Mouse (Mus musculus) lung, postnatal 0 days (tissue): ENCODE measurements at regions not wholly inside any gene's neighbourhood (a gene's known extent, or its start where the extent isn't known, plus 50 kb on each side); places are given as distances from the start of the nearest gene placed in this dataset.

Experiments used
- ATAC-seq: fragments of 200-750 bp; cut with Nextera tagmentation; 2 replicates; pipeline ENCODE4 v1.8.0; 2017; ENCODE audit warnings: moderate library complexity
- DNase-seq: peaks from one replicate; pipeline ENCODE4 v3.0.0-alpha.2; 2016; ENCODE audit warnings: low spot score
- H3K27ac ChIP-seq: fragments of 300-500 bp; sonication (generic); 2 replicates; pipeline ENCODE4 v1.5.1; 2014; ENCODE audit warnings: antibody characterized with exemption, mild to moderate bottlenecking, low read length, mixed read lengths
- H3K27me3 ChIP-seq: fragments of 300-500 bp; sonication (generic); replicated peaks from 2 replicates; pipeline ENCODE4 v1.6.1; 2014; ENCODE audit warnings: low read length, mixed read lengths; ENCODE audit not compliant: insufficient read depth
- H3K36me3 ChIP-seq: fragments of 300-500 bp; sonication (generic); 2 replicates; pipeline ENCODE4 v1.6.1; 2014; ENCODE audit warnings: low read length, mixed read lengths; ENCODE audit not compliant: insufficient read depth
- H3K4me1 ChIP-seq: fragments of 300-500 bp; sonication (generic); 2 replicates; pipeline ENCODE4 v1.6.1; 2014; ENCODE audit warnings: antibody characterized with exemption, low read depth, low read length, mixed read lengths; ENCODE audit not compliant: insufficient read depth
- H3K4me2 ChIP-seq: fragments of 300-500 bp; sonication (generic); replicated peaks from 2 replicates; pipeline ENCODE4 v1.6.1; 2014; ENCODE audit warnings: low read depth, mild to moderate bottlenecking, low read length, moderate library complexity, mixed read lengths
- H3K4me3 ChIP-seq: fragments of 300-500 bp; sonication (generic); 2 replicates; pipeline ENCODE4 v1.5.1; 2014; ENCODE audit warnings: low read depth, low read length
- H3K9ac ChIP-seq: fragments of 300-500 bp; sonication (generic); replicated peaks from 2 replicates; pipeline ENCODE4 v1.6.1; 2014; ENCODE audit warnings: low read depth, mild to moderate bottlenecking
- H3K9me3 ChIP-seq: fragments of 300-500 bp; sonication (generic); 2 replicates; pipeline ENCODE4 v1.6.1; 2016; ENCODE audit warnings: low read length, mixed read lengths
- CTCF ChIP-seq: IDR thresholded peaks from 2 replicates; pipeline ENCODE4 v1.5.1; 2016; ENCODE audit warnings: antibody characterized with exemption, mild to moderate bottlenecking
- EP300 ChIP-seq: IDR thresholded peaks from 2 replicates; pipeline ENCODE4 v1.6.1; 2016; ENCODE audit warnings: antibody characterized with exemption, mild to moderate bottlenecking, control low read depth
- WGBS: fragments of 180-500 bp; shearing (Covaris S2); extraction: QIAGEN DNeasy Blood & Tissue Kit; methylation state at CpG from one replicate; pipeline ENCODE4 v1.1.7; 2014; 5-methylcytosine and 5-hydroxymethylcytosine counted together

- Histone ChIP-seq H3K27ac (no peak overlapping the region), H3K4me1 (no peaks in the 10 kb centered on the region), H3K36me3 (no peaks in the 10 kb centered on the region), H3K4me2 (no peak overlapping the region), H3K9ac (no peak overlapping the region), H3K9me3 (no peaks in the 10 kb centered on the region), H3K4me3 (no peak overlapping the region), H3K27me3 (no peaks in the 10 kb centered on the region)
- 61% methylated on average over 15 of the region's 15 CpGs for WGBS
- TF ChIP-seq CTCF (no peak), EP300 (no peak)
- DNase-seq (no peak), ATAC-seq (no peak)
These were observed 66.0 kb upstream of the Arrdc4 start for GRCm38 (mm10) chr7:68814823-68815666.

GRCm38 (mm10) chr7:68809782-68810181, 60.7 kb upstream of the Arrdc4 start:
- no peaks in the 10 kb centered on the region for H3K4me1 ChIP-seq
- no peak overlapping the region for H3K4me3 ChIP-seq
- no peaks in the 10 kb centered on the region for H3K36me3 ChIP-seq
- DNase-seq: no peak
- no peak overlapping the region for H3K4me2 ChIP-seq
- H3K27ac ChIP-seq: no peak overlapping the region
- no peak overlapping the region for H3K9ac ChIP-seq
- no peaks in the 10 kb centered on the region for H3K9me3 ChIP-seq
- WGBS: 40% methylated on average over 8 of the region's 8 CpGs
- H3K27me3 ChIP-seq: no peaks in the 10 kb centered on the region
- ATAC-seq: no peak
- TF ChIP-seq CTCF (no peak), EP300 (no peak)
